Mouse (Mus musculus) heart, embryonic 15.5 days (tissue): ENCODE results near the gene Frmpd2. TPM values are rescaled to one million over a fixed set of nuclear protein-coding genes. Genes with fewer than 3 reads are reported as not detected.
"Not testable (repeated sequence)": the region's sequence is repeated elsewhere in the genome, so short reads cannot be mapped to it uniquely, and the experiment has no call there.

Experiments
- ATAC-seq: fragments of 200-750 bp; cut with Nextera tagmentation; replicated peaks from 2 replicates; pipeline ENCODE4 v1.8.0; 2017; ENCODE audit warnings: low read depth, moderate TSS enrichment; ENCODE audit not compliant: insufficient number of reproducible peaks, insufficient read depth, low FRiP score
- H3K27ac ChIP-seq: fragments of 300-500 bp; sonication (generic); 2 replicates; pipeline ENCODE4 v1.5.1; 2015; ENCODE audit warnings: mild to moderate bottlenecking, inconsistent platforms
- H3K27me3 ChIP-seq: fragments of 300-500 bp; sonication (generic); 2 replicates; pipeline ENCODE4 v1.6.1; 2015; ENCODE audit warnings: inconsistent platforms
- H3K36me3 ChIP-seq: fragments of 300-500 bp; sonication (generic); 2 replicates; pipeline ENCODE4 v1.6.1; 2015; ENCODE audit warnings: mild to moderate bottlenecking, inconsistent platforms
- H3K4me1 ChIP-seq: fragments of 300-500 bp; sonication (generic); replicated peaks from 2 replicates; pipeline ENCODE4 v1.6.1; 2015; ENCODE audit warnings: inconsistent platforms
- H3K4me2 ChIP-seq: fragments of 300-500 bp; sonication (generic); 2 replicates; pipeline ENCODE4 v1.6.1; 2015; ENCODE audit warnings: inconsistent platforms, mild to moderate bottlenecking, moderate library complexity
- H3K4me3 ChIP-seq: fragments of 300-500 bp; sonication (generic); 2 replicates; pipeline ENCODE4 v1.5.1; 2015; ENCODE audit warnings: mild to moderate bottlenecking, inconsistent platforms
- H3K9ac ChIP-seq: fragments of 300-500 bp; sonication (generic); 2 replicates; pipeline ENCODE4 v1.6.1; 2015; ENCODE audit warnings: mild to moderate bottlenecking, inconsistent platforms
- H3K9me3 ChIP-seq: fragments of 300-500 bp; sonication (generic); replicated peaks from 2 replicates; pipeline ENCODE4 v1.6.1; 2016; ENCODE audit warnings: inconsistent platforms
- WGBS: fragments of 180-500 bp; shearing (Covaris S2); methylation state at CpG from one replicate; pipeline ENCODE4 v1.1.7; 2015; ENCODE audit warnings: mixed read lengths; 5-methylcytosine and 5-hydroxymethylcytosine counted together
- polyA plus RNA-seq: library from polyadenylated mRNA; unstranded; fragments of >200 nt; fragmentation: Nextera tagmentation; extraction: Ambion mirVana; gene quantifications from 2 replicates; pipeline ENCODE4 v1.2.1, GENCODE M21; 2015

Frmpd2 gene
- polyA plus RNA-seq: 0.03 and 0.14 TPM in 2 replicates

- H3K4me3 ChIP-seq: no peak within 1 kb of the TSS
- 31% methylated on average over 3 of the region's 3 CpGs for WGBS
These were observed at the start of gene Frmpd2 for GRCm38 (mm10) chr14:33471331-33471730. TSS of gene Frmpd2 (plus strand) at chr14:33471696.

GRCm38 (mm10) chr14:33423003-33423402 is 48.5 kb upstream of the Frmpd2 start:
- 84% methylated on average over 1 of the region's 1 CpGs for WGBS
- Histone ChIP-seq H3K27ac (no peak overlapping the region), H3K4me1 (peaks cover 3% of the 10 kb centered on the region; the same call in 1 of the 2 replicates), H3K27me3 (no peaks in the 10 kb centered on the region), H3K36me3 (no peaks in the 10 kb centered on the region), H3K9me3 (no peaks in the 10 kb centered on the region), H3K4me2 (no peak overlapping the region), H3K9ac (no peak overlapping the region), H3K4me3 (no peak overlapping the region)
- ATAC-seq: no peak

More at GRCm38 (mm10) chr14:33471331-33471730, at the start of gene Frmpd2:
- Histone ChIP-seq H3K4me2 (no peak within 1 kb of the TSS), H3K27me3 (no peaks in the 10 kb centered on the region), H3K36me3 (no peaks in the 10 kb centered on the region), H3K4me1 (peaks cover 2% of the 10 kb centered on the region; the same call in 1 of the 2 replicates), H3K27ac (no peak within 1 kb of the TSS), H3K9ac (no peak within 1 kb of the TSS), H3K9me3 (no peaks in the 10 kb centered on the region)
- ATAC-seq: no peak

- no peaks in the 10 kb centered on the region for H3K36me3 ChIP-seq
- no peak for ATAC-seq
- no peaks in the 10 kb centered on the region for H3K9me3 ChIP-seq
- no peaks in the 10 kb centered on the region for H3K27me3 ChIP-seq
- no peak overlapping the region for H3K4me3 ChIP-seq
- H3K27ac ChIP-seq: no peak overlapping the region
- no peak overlapping the region for H3K4me2 ChIP-seq
- H3K9ac ChIP-seq: no peak overlapping the region
- H3K4me1 ChIP-seq: peaks cover 3% of the 10 kb centered on the region; the same call in 1 of the 2 replicates
These were observed 47.4 kb upstream of the Frmpd2 start for GRCm38 (mm10) chr14:33424124-33424523.

GRCm38 (mm10) chr14:33432485-33432884 is 39.0 kb upstream of the Frmpd2 start:
- WGBS: 91% methylated on average over 4 of the region's 4 CpGs
- H3K27me3 ChIP-seq, H3K4me3 ChIP-seq, H3K4me1 ChIP-seq, H3K9ac ChIP-seq, H3K27ac ChIP-seq, H3K36me3 ChIP-seq, H3K9me3 ChIP-seq, H3K4me2 ChIP-seq, ATAC-seq: not testable (repeated sequence)

- no peak overlapping the region for H3K9ac ChIP-seq
- H3K27me3 ChIP-seq: no peaks in the 10 kb centered on the region
- H3K9me3 ChIP-seq: no peaks in the 10 kb centered on the region
- peaks cover 15% of the 10 kb centered on the region for H3K4me1 ChIP-seq
- no peak overlapping the region for H3K4me3 ChIP-seq
- H3K27ac ChIP-seq: no peak overlapping the region
- 44% methylated on average over 2 of the region's 2 CpGs for WGBS
- ATAC-seq: no peak
- H3K36me3 ChIP-seq: no peaks in the 10 kb centered on the region
- H3K4me2 ChIP-seq: no peak overlapping the region
These were observed 27.7 kb upstream of the Frmpd2 start for GRCm38 (mm10) chr14:33443780-33444179.

GRCm38 (mm10) chr14:33445962-33446361 is 25.5 kb upstream of the Frmpd2 start:
- Histone ChIP-seq H3K9me3 (no peaks in the 10 kb centered on the region), H3K9ac (peak overlapping the region; percentile 95), H3K27me3 (peaks cover 1% of the 10 kb centered on the region; the same call in 1 of the 2 replicates), H3K4me2 (peak overlapping the region; percentile 61), H3K36me3 (no peaks in the 10 kb centered on the region), H3K4me3 (peak overlapping the region; percentile 95), H3K4me1 (peaks cover 15% of the 10 kb centered on the region), H3K27ac (peak overlapping the region; percentile 92; the same call in 1 of the 2 replicates)
- WGBS: 33% methylated on average over 3 of the region's 3 CpGs
- ATAC-seq: no peak

GRCm38 (mm10) chr14:33446561-33447023 is 24.9 kb upstream of the Frmpd2 start:
- H3K4me3 ChIP-seq: peak overlapping the region; percentile 95
- H3K27ac ChIP-seq: peak overlapping the region; percentile 92
- H3K4me2 ChIP-seq: peak overlapping the region; percentile 61
- H3K27me3 ChIP-seq: peaks cover 4% of the 10 kb centered on the region; the same call in 1 of the 2 replicates
- peaks cover 15% of the 10 kb centered on the region for H3K4me1 ChIP-seq
- peak overlapping the region; percentile 95 for H3K9ac ChIP-seq
- no peaks in the 10 kb centered on the region for H3K9me3 ChIP-seq
- ATAC-seq: peak; percentile 67
- WGBS: under 1% methylated on average over 72 of the region's 72 CpGs
- no peaks in the 10 kb centered on the region for H3K36me3 ChIP-seq

- no peaks in the 10 kb centered on the region for H3K9me3 ChIP-seq
- peak within 1 kb of the TSS; percentile 95 for H3K9ac ChIP-seq
- H3K27ac ChIP-seq: peak within 1 kb of the TSS; percentile 92
- under 1% methylated on average over 68 of the region's 70 CpGs for WGBS
- H3K36me3 ChIP-seq: no peaks in the 10 kb centered on the region
- peaks cover 15% of the 10 kb centered on the region for H3K4me1 ChIP-seq
- H3K4me3 ChIP-seq: peak within 1 kb of the TSS; percentile 95
- peaks cover 4% of the 10 kb centered on the region; the same call in 1 of the 2 replicates for H3K27me3 ChIP-seq
- peak; percentile 98 for ATAC-seq
- peak within 1 kb of the TSS; percentile 61 for H3K4me2 ChIP-seq
These were observed 24.4 kb upstream of the Frmpd2 start, which contains the start of gene Mapk8 for GRCm38 (mm10) chr14:33447027-33447569. TSS of gene Mapk8 (minus strand) at chr14:33447158.

GRCm38 (mm10) chr14:33448276-33448675 is 23.2 kb upstream of the Frmpd2 start:
- H3K4me3 ChIP-seq: no peak overlapping the region
- H3K9ac ChIP-seq: no peak overlapping the region
- WGBS: 82% methylated on average over 4 of the region's 4 CpGs
- H3K9me3 ChIP-seq: no peaks in the 10 kb centered on the region
- no peak overlapping the region for H3K27ac ChIP-seq
- no peaks in the 10 kb centered on the region for H3K36me3 ChIP-seq
- peaks cover 4% of the 10 kb centered on the region; the same call in 1 of the 2 replicates for H3K27me3 ChIP-seq
- no peak for ATAC-seq
- H3K4me2 ChIP-seq: no peak overlapping the region
- H3K4me1 ChIP-seq: peaks cover 15% of the 10 kb centered on the region

GRCm38 (mm10) chr14:33449296-33449840 is 22.1 kb upstream of the Frmpd2 start:
- H3K27me3 ChIP-seq: peaks cover 4% of the 10 kb centered on the region; the same call in 1 of the 2 replicates
- no peaks in the 10 kb centered on the region for H3K36me3 ChIP-seq
- ATAC-seq: no peak
- H3K9ac ChIP-seq: no peak overlapping the region
- H3K4me1 ChIP-seq: peaks cover 9% of the 10 kb centered on the region
- no peak overlapping the region for H3K27ac ChIP-seq
- no peaks in the 10 kb centered on the region for H3K9me3 ChIP-seq
- no peak overlapping the region for H3K4me2 ChIP-seq
- no peak overlapping the region for H3K4me3 ChIP-seq
- 81% methylated on average over 2 of the region's 2 CpGs for WGBS

- no peak for ATAC-seq
- no peaks in the 10 kb centered on the region for H3K9me3 ChIP-seq
- H3K4me2 ChIP-seq: no peak overlapping the region
- no peaks in the 10 kb centered on the region for H3K36me3 ChIP-seq
- H3K4me3 ChIP-seq: no peak overlapping the region
- H3K27ac ChIP-seq: no peak overlapping the region
- no peak overlapping the region for H3K9ac ChIP-seq
- H3K27me3 ChIP-seq: peaks cover 4% of the 10 kb centered on the region; the same call in 1 of the 2 replicates
- H3K4me1 ChIP-seq: peaks cover 5% of the 10 kb centered on the region
These were observed 21.2 kb upstream of the Frmpd2 start for GRCm38 (mm10) chr14:33450331-33450730.

- WGBS: 64% methylated on average over 3 of the region's 3 CpGs
- Histone ChIP-seq H3K4me1 (no peaks in the 10 kb centered on the region), H3K4me2 (no peak overlapping the region), H3K4me3 (no peak overlapping the region), H3K36me3 (no peaks in the 10 kb centered on the region), H3K27me3 (no peaks in the 10 kb centered on the region), H3K9me3 (no peaks in the 10 kb centered on the region), H3K9ac (no peak overlapping the region), H3K27ac (no peak overlapping the region)
- ATAC-seq: no peak
These were observed 7.8 kb upstream of the Frmpd2 start for GRCm38 (mm10) chr14:33463658-33464057.
